Mouse (Mus musculus): ENCODE data around the gene Sync. TPM values are rescaled to one million over a fixed set of nuclear protein-coding genes. Genes with fewer than 3 reads are reported as not detected.

Sync gene
- total RNA-seq (2021) = 10 to 100 TPM; 77.8 to 78.7 TPM
- long read RNA-seq, experiment 1, transcript Sync-201 (5 exons, 2,042 nt) = major isoform, 44 of 69 reads
- long read RNA-seq, experiment 1, partial matches to known transcripts = 9 of 69 reads
- long read RNA-seq, experiment 1, other reads (novel, unspliced or antisense) = 16 of 69 reads
- long read RNA-seq, experiment 2, transcript Sync-201 (5 exons, 2,042 nt) = major isoform, 86 of 106 reads
- long read RNA-seq, experiment 2, partial matches to known transcripts = 10 of 106 reads
- long read RNA-seq, experiment 2, other reads (novel, unspliced or antisense) = 9 of 106 reads

- peak; percentile 63 to 74 for DNase-seq (ENCODE audit: low spot score in 2 of 2)
Observed at GRCm38 (mm10) chr4:129287472-129287981, at the start of gene Sync. Gene Sync, plus strand, starts transcription at chr4:129287617.

- no peak for DNase-seq (ENCODE audit: low spot score in 2 of 2)
Observed at GRCm38 (mm10) chr4:129237843-129238441, 49.5 kb upstream of the Sync start.

GRCm38 (mm10) chr4:129238579-129239016 is 48.8 kb upstream of the Sync start:
- DNase-seq (ENCODE audit: low spot score in 2 of 2) = no peak

GRCm38 (mm10) chr4:129239075-129239474 is 48.3 kb upstream of the Sync start:
- DNase-seq (ENCODE audit: low spot score in 2 of 2) = peak; percentile 47 to 64

GRCm38 (mm10) chr4:129241898-129242297 is 45.5 kb upstream of the Sync start:
- DNase-seq (ENCODE audit: low spot score in 2 of 2) = peak in 1 of 2 experiments; percentile 26

GRCm38 (mm10) chr4:129242327-129242726 is 45.1 kb upstream of the Sync start:
- no peak for DNase-seq (ENCODE audit: low spot score in 2 of 2)

GRCm38 (mm10) chr4:129242761-129243160 is 44.7 kb upstream of the Sync start:
- DNase-seq (ENCODE audit: low spot score in 2 of 2) = no peak

- DNase-seq (ENCODE audit: low spot score in 2 of 2) = no peak
Observed at GRCm38 (mm10) chr4:129244802-129245201, 42.6 kb upstream of the Sync start.

GRCm38 (mm10) chr4:129246360-129247301 is 40.8 kb upstream of the Sync start:
- no peak for DNase-seq (ENCODE audit: low spot score in 2 of 2)

GRCm38 (mm10) chr4:129247381-129248242 is 39.8 kb upstream of the Sync start:
- DNase-seq (ENCODE audit: low spot score in 2 of 2) = no peak

- no peak for DNase-seq (ENCODE audit: low spot score in 2 of 2)
Observed at GRCm38 (mm10) chr4:129248243-129248767, 39.1 kb upstream of the Sync start.

- no peak for DNase-seq (ENCODE audit: low spot score in 2 of 2)
Observed at GRCm38 (mm10) chr4:129249288-129249687, 38.1 kb upstream of the Sync start.

- DNase-seq (ENCODE audit: low spot score in 2 of 2) = no peak
Observed at GRCm38 (mm10) chr4:129250759-129251481, 36.5 kb upstream of the Sync start.

GRCm38 (mm10) chr4:129251482-129252125 is 35.8 kb upstream of the Sync start:
- no peak for DNase-seq (ENCODE audit: low spot score in 2 of 2)

- no peak for DNase-seq (ENCODE audit: low spot score in 2 of 2)
Observed at GRCm38 (mm10) chr4:129252492-129252891, 34.9 kb upstream of the Sync start.

GRCm38 (mm10) chr4:129254571-129254970 is 32.8 kb upstream of the Sync start:
- DNase-seq (ENCODE audit: low spot score in 2 of 2) = no peak

- DNase-seq (ENCODE audit: low spot score in 2 of 2) = peak in 1 of 2 experiments; percentile 35
Observed at GRCm38 (mm10) chr4:129256450-129257380, 30.7 kb upstream of the Sync start.

GRCm38 (mm10) chr4:129259101-129259500 is 28.3 kb upstream of the Sync start:
- DNase-seq (ENCODE audit: low spot score in 2 of 2) = no peak

All from gastrocnemius, postnatal 4 days (tissue).